Mouse (Mus musculus) heart, embryonic 14.5 days (tissue): ENCODE data around the gene Ankrd13b. TPM values are rescaled to one million over a fixed set of nuclear protein-coding genes. Genes with fewer than 3 reads are reported as not detected.

Source experiments
- ATAC-seq: fragments of 200-750 bp; cut with Nextera tagmentation; 2 replicates; pipeline ENCODE4 v1.8.0; 2017; ENCODE audit warnings: low read depth, moderate TSS enrichment; ENCODE audit not compliant: insufficient number of reproducible peaks, insufficient read depth, low FRiP score
- H3K27ac ChIP-seq, 2 experiments: fragments of 200-500 bp in 1 of 2; fragments of 300-500 bp in 1 of 2; sonication (generic) in 1 of 2; replicated peaks in 1 of 2; 2 replicates each; pipeline ENCODE4 v1.5.1; 2012 to 2014; ENCODE audit warnings: low read depth in 2 of 2, low read length in 2 of 2, control low read depth in 1 of 2, mild to moderate bottlenecking in 1 of 2, mixed read lengths in 1 of 2; ENCODE audit not compliant: control insufficient read depth in 1 of 2, insufficient read depth in 1 of 2
- H3K27me3 ChIP-seq: fragments of 300-500 bp; sonication (generic); 2 replicates; pipeline ENCODE4 v1.6.1; 2014; ENCODE audit warnings: mild to moderate bottlenecking, low read length, control low read depth; ENCODE audit not compliant: control insufficient read depth, insufficient read depth
- H3K36me3 ChIP-seq: fragments of 300-500 bp; sonication (generic); 2 replicates; pipeline ENCODE4 v1.6.1; 2014; ENCODE audit warnings: mild to moderate bottlenecking, control low read depth, low read length, mixed read lengths; ENCODE audit not compliant: control insufficient read depth, insufficient read depth
- H3K4me1 ChIP-seq, 2 experiments: fragments of 200-500 bp in 1 of 2; fragments of 300-500 bp in 1 of 2; sonication (generic) in 1 of 2; 2 replicates each; pipeline ENCODE4 v1.6.1; 2012 to 2014; ENCODE audit warnings: low read length in 2 of 2, control low read depth in 1 of 2, mixed read lengths in 1 of 2; ENCODE audit not compliant: control insufficient read depth in 2 of 2, insufficient read depth in 2 of 2
- H3K4me2 ChIP-seq: fragments of 300-500 bp; sonication (generic); 2 replicates; pipeline ENCODE4 v1.6.1; 2014; ENCODE audit warnings: mild to moderate bottlenecking, low read length
- H3K4me3 ChIP-seq, 2 experiments: fragments of 200-500 bp in 1 of 2; fragments of 300-500 bp in 1 of 2; sonication (generic) in 1 of 2; 2 replicates each; pipeline ENCODE4 v1.5.1; 2012 to 2014; ENCODE audit warnings: low read length in 2 of 2, mild to moderate bottlenecking in 2 of 2, control low read depth in 1 of 2, low read depth in 1 of 2, moderate library complexity in 1 of 2; ENCODE audit not compliant: control insufficient read depth in 1 of 2, insufficient read depth in 1 of 2
- H3K9ac ChIP-seq: fragments of 300-500 bp; sonication (generic); 2 replicates; pipeline ENCODE4 v1.6.1; 2014; ENCODE audit warnings: mild to moderate bottlenecking, low read length
- H3K9me3 ChIP-seq: fragments of 300-500 bp; sonication (generic); 2 replicates; pipeline ENCODE4 v1.6.1; 2016; ENCODE audit warnings: low read length, control low read depth; ENCODE audit not compliant: control insufficient read depth
- WGBS: fragments of 180-500 bp; shearing (Covaris S2); extraction: QIAGEN DNeasy Blood & Tissue Kit; methylation state at CpG from one replicate; pipeline ENCODE4 v1.1.7; 2014; 5-methylcytosine and 5-hydroxymethylcytosine counted together
- polyA plus RNA-seq: library from polyadenylated mRNA; unstranded; fragments of >200 nt; fragmentation: Nextera tagmentation; extraction: Ambion mirVana; gene quantifications from 2 replicates; pipeline ENCODE4 v1.2.1, GENCODE M21; 2014

Gene Ankrd13b
- polyA plus RNA-seq, 1 experiment from 2014 or later, result 5.2 TPM

DNA sequence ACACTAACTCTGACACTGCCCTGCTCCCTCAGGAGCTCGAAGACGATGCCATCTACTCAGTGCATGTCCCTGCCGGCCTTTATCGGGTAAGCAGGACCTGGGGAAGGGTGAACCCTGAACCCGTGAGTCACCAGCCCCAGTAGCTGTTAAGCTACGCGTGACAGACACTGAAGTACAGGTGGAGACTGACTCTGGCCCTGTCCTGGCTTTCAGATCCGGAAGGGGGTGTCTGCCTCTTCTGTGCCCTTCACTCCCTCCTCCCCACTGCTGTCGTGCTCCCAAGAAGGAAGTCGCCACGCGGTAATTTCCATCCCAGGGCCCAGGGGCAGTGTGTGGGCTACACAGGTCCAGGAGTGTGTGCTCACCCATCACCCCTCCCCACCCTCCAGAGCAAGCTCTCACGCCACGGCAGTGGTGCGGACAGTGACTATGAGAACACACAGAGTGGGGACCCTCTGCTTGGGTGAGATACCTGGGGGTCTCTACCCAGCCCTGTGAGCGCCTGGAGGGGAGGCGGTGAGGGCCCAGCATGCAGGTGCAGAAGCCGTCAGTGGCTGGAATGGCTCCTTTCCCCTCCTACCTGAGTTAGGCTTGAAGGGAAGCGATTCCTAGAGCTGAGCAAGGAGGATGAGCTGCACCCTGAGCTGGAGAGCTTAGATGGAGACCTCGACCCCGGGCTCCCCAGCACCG is 16.0 kb upstream of the Ankrd13b start:
- Histone ChIP-seq H3K4me3 (no peak overlapping the region), H3K9me3 (no peaks in the 10 kb centered on the region), H3K4me1 (peaks cover 8 to 25% of the 10 kb centered on the region in 2 experiments), H3K36me3 (peaks cover 78% of the 10 kb centered on the region), H3K4me2 (no peak overlapping the region), H3K27me3 (no peaks in the 10 kb centered on the region), H3K9ac (no peak overlapping the region), H3K27ac (no peak overlapping the region)
- 86% methylated on average over 22 of the region's 22 CpGs for WGBS
- no peak for ATAC-seq

DNA sequence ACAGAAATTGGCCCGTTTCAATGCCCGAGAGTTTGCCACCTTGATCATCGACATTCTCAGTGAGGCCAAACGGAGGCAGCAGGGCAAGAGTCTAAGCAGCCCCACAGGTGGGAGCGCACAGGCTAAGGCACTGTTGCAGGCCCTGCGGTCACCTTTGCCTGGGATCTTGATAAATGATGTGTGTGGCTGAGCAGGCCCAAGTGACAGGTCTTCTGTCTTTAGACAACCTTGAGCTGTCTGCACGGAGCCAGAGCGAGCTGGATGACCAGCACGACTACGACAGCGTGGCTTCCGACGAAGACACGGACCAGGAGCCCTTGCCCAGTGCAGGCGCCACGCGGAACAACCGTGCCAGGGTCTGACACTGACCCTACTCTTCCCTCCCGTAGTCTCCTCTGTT is 14.9 kb upstream of the Ankrd13b start:
- H3K9me3 ChIP-seq, result no peaks in the 10 kb centered on the region
- H3K9ac ChIP-seq, result no peak overlapping the region
- 93% methylated on average over 19 of the region's 19 CpGs for WGBS
- H3K4me1 ChIP-seq, result peaks cover 8 to 25% of the 10 kb centered on the region in 2 experiments
- peaks cover 89% of the 10 kb centered on the region for H3K36me3 ChIP-seq
- no peaks in the 10 kb centered on the region for H3K27me3 ChIP-seq
- no peak overlapping the region for H3K27ac ChIP-seq
- H3K4me3 ChIP-seq, result no peak overlapping the region
- ATAC-seq, result no peak
- no peak overlapping the region for H3K4me2 ChIP-seq

DNA sequence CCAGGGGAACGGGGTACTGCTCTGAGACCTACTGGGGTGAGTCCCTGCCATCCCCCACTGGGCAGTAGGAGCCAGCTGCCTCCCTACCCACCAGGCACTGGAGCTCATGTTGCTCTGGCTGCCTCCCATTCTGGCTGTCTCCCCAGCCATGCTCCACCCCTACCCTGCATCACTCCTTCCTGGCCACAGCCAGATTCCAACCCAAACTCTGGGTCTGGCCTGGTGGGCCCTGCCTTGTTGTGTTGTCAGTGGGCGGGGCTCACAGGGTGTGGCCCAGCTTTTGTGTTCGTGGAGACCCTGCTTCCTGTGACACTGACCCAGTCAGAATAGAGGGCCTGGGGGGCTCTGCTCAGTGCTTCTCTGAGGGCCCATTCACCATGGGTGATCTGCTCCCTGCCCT is 14.0 kb upstream of the Ankrd13b start:
- H3K36me3 ChIP-seq, result peaks cover 90% of the 10 kb centered on the region
- peaks cover 3 to 23% of the 10 kb centered on the region in 2 experiments for H3K4me1 ChIP-seq

GRCm38 (mm10) chr11:77502481-77502880 is 13.0 kb upstream of the Ankrd13b start:
- Histone ChIP-seq H3K4me1 (peaks cover 11 to 26% of the 10 kb centered on the region in 2 experiments), H3K4me3 (no peak overlapping the region), H3K36me3 (peaks cover 86% of the 10 kb centered on the region), H3K9ac (no peak overlapping the region), H3K27ac (no peak overlapping the region; a peak in 1 of 4 replicates), H3K9me3 (no peaks in the 10 kb centered on the region), H3K4me2 (no peak overlapping the region), H3K27me3 (no peaks in the 10 kb centered on the region)
- WGBS, result 88% methylated on average over 6 of the region's 6 CpGs
- no peak for ATAC-seq

More for the DNA sequence above, 14.0 kb upstream of the Ankrd13b start:
- 0 out of 2 replicates have a peak, but pooled peaks have one; percentile 29 for ATAC-seq
- H3K27ac ChIP-seq, result no peak overlapping the region
- H3K27me3 ChIP-seq, result no peaks in the 10 kb centered on the region
- no peak overlapping the region for H3K4me3 ChIP-seq
- no peak overlapping the region for H3K4me2 ChIP-seq
- WGBS, result 61% methylated on average over 3 of the region's 3 CpGs
- H3K9ac ChIP-seq, result no peak overlapping the region
- H3K9me3 ChIP-seq, result no peaks in the 10 kb centered on the region

DNA sequence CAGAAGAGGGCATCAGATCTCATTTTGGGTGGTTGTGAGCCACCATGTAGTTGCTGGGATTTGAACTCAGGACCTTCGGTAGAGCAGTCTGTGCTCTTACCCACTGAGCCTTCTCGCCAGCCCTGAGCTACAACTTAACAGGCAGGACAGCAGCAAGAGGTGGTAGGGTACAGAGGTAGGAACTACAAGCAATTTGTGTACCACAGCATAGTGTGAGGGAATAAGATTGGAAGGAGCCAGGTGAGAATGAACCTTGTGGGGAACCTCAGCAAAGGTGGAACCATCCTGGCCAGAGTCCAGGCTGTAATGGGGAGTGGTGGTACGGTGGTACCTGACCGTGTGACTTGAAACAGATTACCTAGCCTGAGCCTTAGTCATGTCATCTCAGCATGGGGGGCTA is 12.5 kb upstream of the Ankrd13b start:
- no peaks in the 10 kb centered on the region for H3K27me3 ChIP-seq
- peaks cover 14 to 31% of the 10 kb centered on the region in 2 experiments for H3K4me1 ChIP-seq
- H3K4me3 ChIP-seq, result no peak overlapping the region
- no peak overlapping the region for H3K9ac ChIP-seq
- WGBS, result 92% methylated on average over 4 of the region's 4 CpGs
- H3K27ac ChIP-seq, result no peak overlapping the region
- H3K36me3 ChIP-seq, result peaks cover 81% of the 10 kb centered on the region
- no peaks in the 10 kb centered on the region for H3K9me3 ChIP-seq
- no peak overlapping the region for H3K4me2 ChIP-seq
- ATAC-seq, result no peak

DNA sequence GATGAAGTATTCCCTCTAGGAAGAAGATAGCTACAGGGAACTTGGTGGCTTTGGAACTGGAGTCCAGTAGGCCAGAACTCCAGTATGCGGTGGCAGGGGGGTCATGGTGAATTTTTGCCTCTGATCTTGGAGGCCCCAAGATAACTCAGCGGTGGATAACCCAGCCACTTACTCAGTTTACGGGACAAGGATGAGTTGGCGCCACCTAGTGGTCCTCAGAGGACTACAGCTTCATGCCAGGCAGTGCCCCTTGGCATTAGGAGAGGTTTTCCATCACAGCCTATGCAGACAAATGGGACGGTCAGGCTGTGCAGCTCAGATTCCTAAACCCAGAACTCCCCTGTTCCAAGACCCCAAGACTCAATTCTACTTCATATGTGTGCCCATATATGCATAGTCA is 11.9 kb upstream of the Ankrd13b start:
- H3K4me1 ChIP-seq, result peaks cover 17 to 35% of the 10 kb centered on the region in 2 experiments
- 15% methylated on average over 5 of the region's 5 CpGs for WGBS
- H3K4me3 ChIP-seq, result no peak overlapping the region
- no peaks in the 10 kb centered on the region for H3K9me3 ChIP-seq
- no peak for ATAC-seq
- H3K4me2 ChIP-seq, result no peak overlapping the region
- H3K27ac ChIP-seq, result no peak overlapping the region; a peak in 1 of 4 replicates
- peaks cover 75% of the 10 kb centered on the region for H3K36me3 ChIP-seq
- H3K9ac ChIP-seq, result no peak overlapping the region
- H3K27me3 ChIP-seq, result no peaks in the 10 kb centered on the region

DNA sequence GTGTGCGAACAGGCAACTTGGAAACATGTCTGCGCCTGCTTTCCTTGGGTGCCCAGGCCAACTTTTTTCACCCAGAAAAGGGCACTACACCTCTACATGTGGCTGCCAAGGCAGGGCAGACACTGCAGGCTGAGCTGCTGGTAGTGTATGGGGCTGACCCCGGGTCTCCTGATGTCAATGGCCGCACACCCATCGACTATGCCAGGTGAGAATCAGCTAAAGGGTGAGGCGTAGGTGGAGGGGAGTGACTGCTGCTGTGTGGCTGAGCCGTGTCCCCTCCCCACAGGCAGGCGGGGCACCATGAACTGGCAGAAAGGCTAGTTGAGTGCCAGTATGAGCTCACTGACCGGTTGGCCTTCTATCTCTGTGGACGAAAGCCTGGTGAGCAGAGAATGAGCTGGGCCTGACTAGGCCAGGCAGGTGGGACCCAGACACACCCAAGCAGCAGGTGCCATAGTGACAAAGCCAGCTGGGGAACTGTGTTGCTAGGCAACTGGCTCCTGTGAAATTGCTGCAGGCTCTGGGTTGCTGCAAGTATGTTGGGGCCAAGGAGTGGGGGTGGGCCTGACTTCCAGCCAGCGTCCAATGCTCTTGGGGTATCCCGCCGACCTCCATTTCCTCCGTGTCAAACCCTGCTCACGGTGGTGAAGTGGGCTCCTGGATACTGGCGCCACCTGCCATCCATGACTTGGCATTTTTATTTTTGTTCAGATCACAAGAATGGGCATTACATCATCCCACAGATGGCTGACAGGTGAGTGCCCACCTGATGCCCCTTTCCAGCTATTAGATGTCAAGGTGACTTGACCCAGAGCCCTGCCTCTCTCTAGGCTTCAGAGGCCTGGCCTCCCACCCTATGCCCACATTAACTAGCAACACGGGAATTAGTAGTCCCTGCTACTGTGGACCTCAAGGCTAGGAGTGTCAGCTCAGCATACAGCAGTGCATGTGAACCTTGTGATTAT is 11.2 kb upstream of the Ankrd13b start:
- no peak overlapping the region; a peak in 1 of 4 replicates for H3K27ac ChIP-seq
- H3K4me3 ChIP-seq, result no peak overlapping the region
- H3K27me3 ChIP-seq, result no peaks in the 10 kb centered on the region
- no peak overlapping the region for H3K4me2 ChIP-seq
- no peak for ATAC-seq
- no peaks in the 10 kb centered on the region for H3K9me3 ChIP-seq
- H3K9ac ChIP-seq, result no peak overlapping the region
- WGBS, result 84% methylated on average over 17 of the region's 17 CpGs
- H3K4me1 ChIP-seq, result peaks cover 17 to 42% of the 10 kb centered on the region in 2 experiments
- peaks cover 68% of the 10 kb centered on the region for H3K36me3 ChIP-seq
